Mouse (Mus musculus) B cell, adult 62 days (primary cell): ENCODE measurements around the gene Bcl2l11. TPM values are rescaled to one million over a fixed set of nuclear protein-coding genes. Genes with fewer than 3 reads are reported as not detected.

Experiments used
- total RNA-seq: library from RNA; stranded (reverse); gene quantifications from 4 replicates; pipeline ENCODE4 v1.2.4, GENCODE M21; 2023

Gene Bcl2l11
- total RNA-seq = 237 to 282 TPM (median 276 TPM) in 4 replicates

DNA sequence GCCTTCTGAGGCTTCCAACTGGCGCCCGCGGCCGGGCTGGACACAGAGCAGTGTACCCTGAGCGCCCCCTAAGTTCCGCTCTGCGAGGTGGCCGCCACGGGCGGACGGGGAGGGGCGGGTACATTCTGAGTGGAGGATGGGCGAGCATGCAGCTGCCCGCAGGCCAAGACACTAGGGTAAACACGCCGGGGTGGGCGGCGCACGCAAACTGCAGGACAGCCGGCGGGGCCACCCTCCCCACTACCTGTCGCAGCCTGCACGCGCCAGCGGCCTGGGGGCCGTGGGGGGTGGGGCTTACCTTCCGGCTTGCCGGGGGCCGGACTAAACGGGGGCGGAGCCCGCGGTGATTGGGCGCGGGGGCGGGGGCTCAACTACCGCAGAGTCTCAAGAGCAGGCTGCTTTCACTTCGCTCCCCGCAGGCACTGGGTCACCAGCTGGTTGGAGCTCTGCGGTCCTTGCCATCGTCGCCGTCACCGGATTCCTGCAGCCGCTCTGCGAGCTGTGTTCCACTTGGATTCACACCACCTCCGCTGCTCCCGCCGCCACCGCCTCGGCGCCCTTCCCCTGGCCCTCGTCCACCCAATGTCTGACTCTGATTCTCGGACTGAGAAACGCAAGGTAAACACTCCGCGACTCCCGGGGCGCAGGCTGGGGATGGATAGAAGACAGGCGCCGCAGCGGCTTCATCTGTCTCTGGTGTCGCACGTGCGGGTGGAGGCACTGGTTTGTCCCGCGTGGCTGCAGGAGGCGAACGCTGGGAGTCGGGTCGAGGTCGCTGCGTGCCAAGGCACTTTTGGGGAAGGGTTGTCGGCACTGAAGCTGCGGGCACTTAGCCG is at the start of gene Bcl2l11:
Gene Bcl2l11, plus strand, starts transcription at position 404 of the 836 bp plus-strand sequence.

